Mouse (Mus musculus): ENCODE results near the gene Usp8.

GRCm38 (mm10) chr2:126682937-126683336 is 24.2 kb upstream of the Usp8 start:
- no peak for TF ChIP-seq FLI1 (IDR thresholded peaks at IDR 0.05; ENCODE audit: low read length)
- no peak for TF ChIP-seq GATA1 (IDR thresholded peaks at IDR 0.05; ENCODE audit: borderline replicate concordance, low read length)
